Mouse (Mus musculus) heart, embryonic 11.5 days (tissue): ENCODE measurements around the gene D030056L22Rik. TPM values are rescaled to one million over a fixed set of nuclear protein-coding genes. Genes with fewer than 3 reads are reported as not detected.
A peak's percentile ranks its signal among the peaks of the same experiment; 100 is the strongest.
"Not testable (repeated sequence)": the region's sequence is repeated elsewhere in the genome, so short reads cannot be mapped to it uniquely, and the experiment has no call there.

Experiments used
- ATAC-seq: fragments of 200-750 bp; cut with Nextera tagmentation; replicated peaks from 2 replicates; pipeline ENCODE4 v1.8.0; 2017; ENCODE audit warnings: moderate library complexity; ENCODE audit not compliant: insufficient number of reproducible peaks, low FRiP score, low TSS enrichment
- H3K27ac ChIP-seq: fragments of 300-500 bp; sonication (generic); 2 replicates; pipeline ENCODE4 v1.5.1; 2014; ENCODE audit warnings: mild to moderate bottlenecking, low read depth, low read length
- H3K27me3 ChIP-seq: fragments of 300-500 bp; sonication (generic); 2 replicates; pipeline ENCODE4 v1.6.1; 2014; ENCODE audit warnings: mild to moderate bottlenecking, low read length, mixed read lengths; ENCODE audit not compliant: control insufficient read depth, insufficient read depth
- H3K36me3 ChIP-seq: fragments of 300-500 bp; sonication (generic); 2 replicates; pipeline ENCODE4 v1.6.1; 2014; ENCODE audit warnings: mild to moderate bottlenecking, low read length, moderate library complexity, mixed read lengths; ENCODE audit not compliant: control insufficient read depth, insufficient read depth
- H3K4me1 ChIP-seq: fragments of 300-500 bp; sonication (generic); 2 replicates; pipeline ENCODE4 v1.6.1; 2014; ENCODE audit warnings: low read length; ENCODE audit not compliant: control insufficient read depth, insufficient read depth
- H3K4me2 ChIP-seq: fragments of 300-500 bp; sonication (generic); 2 replicates; pipeline ENCODE4 v1.6.1; 2014; ENCODE audit warnings: mild to moderate bottlenecking, moderate library complexity
- H3K4me3 ChIP-seq: fragments of 300-500 bp; sonication (generic); 2 replicates; pipeline ENCODE4 v1.5.1; 2014; ENCODE audit warnings: low read depth, low read length
- H3K9ac ChIP-seq: fragments of 300-500 bp; sonication (generic); 2 replicates; pipeline ENCODE4 v1.6.1; 2014; ENCODE audit warnings: mild to moderate bottlenecking, low read depth, low read length, moderate library complexity
- H3K9me3 ChIP-seq: fragments of 300-500 bp; sonication (generic); replicated peaks from 2 replicates; pipeline ENCODE4 v1.6.1; 2016; ENCODE audit warnings: low read length; ENCODE audit not compliant: control insufficient read depth
- WGBS: fragments of 180-500 bp; shearing (Covaris S2); extraction: QIAGEN DNeasy Blood & Tissue Kit; methylation state at CpG from one replicate; pipeline ENCODE4 v1.1.7; 2014; ENCODE audit not compliant: insufficient replicate concordance; 5-methylcytosine and 5-hydroxymethylcytosine counted together
- polyA plus RNA-seq: library from polyadenylated mRNA; unstranded; fragments of >200 nt; fragmentation: Nextera tagmentation; extraction: Ambion mirVana; gene quantifications from 2 replicates; pipeline ENCODE4 v1.2.1, GENCODE M21; 2014

The D030056L22Rik gene
- polyA plus RNA-seq, 1 experiment from 2014 or later: 27.7 TPM

- ATAC-seq: peak; percentile 57
- Histone ChIP-seq H3K4me2 (peak overlapping the region; percentile 82), H3K27ac (peak overlapping the region; percentile 66), H3K4me1 (peaks cover 12% of the 10 kb centered on the region), H3K9ac (peak overlapping the region; percentile 90), H3K4me3 (peak overlapping the region; percentile 89)
- H3K36me3 ChIP-seq, H3K9me3 ChIP-seq, H3K27me3 ChIP-seq: not testable (repeated sequence)
- 0% methylated on average over 37 of the region's 46 CpGs for WGBS
Measured at GRCm38 (mm10) chr19:18713357-18713756, 364 bp downstream of the D030056L22Rik start.

DNA sequence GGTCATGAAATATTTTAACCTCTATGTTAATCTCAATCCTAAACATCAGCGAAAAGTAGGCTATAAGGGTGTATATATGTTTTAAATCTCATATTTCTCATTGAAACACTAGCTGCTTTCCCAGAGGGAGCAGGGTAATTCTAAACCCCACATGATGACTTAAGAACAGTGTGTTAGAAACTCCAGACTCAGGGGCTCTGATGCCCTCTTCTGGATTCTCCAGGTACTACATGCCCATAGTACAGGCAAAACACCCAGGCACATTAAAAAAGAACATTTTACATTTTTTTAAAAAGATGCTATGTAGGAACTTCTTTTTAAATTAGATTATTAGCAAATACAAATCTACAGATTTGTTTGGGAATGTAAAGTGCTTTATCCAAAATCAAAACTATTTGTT, 3.4 kb downstream of the D030056L22Rik start:
- H3K9me3 ChIP-seq: no peaks in the 10 kb centered on the region
- no peaks in the 10 kb centered on the region for H3K36me3 ChIP-seq
- no peaks in the 10 kb centered on the region for H3K27me3 ChIP-seq
- WGBS: 40% methylated on average over 1 of the region's 1 CpGs
- ATAC-seq: no peak
- no peak overlapping the region for H3K27ac ChIP-seq
- H3K9ac ChIP-seq: no peak overlapping the region
- no peak overlapping the region for H3K4me2 ChIP-seq
- no peak overlapping the region for H3K4me3 ChIP-seq
- peaks cover 12% of the 10 kb centered on the region for H3K4me1 ChIP-seq

- Histone ChIP-seq H3K4me3 (no peak overlapping the region), H3K9ac (no peak overlapping the region), H3K9me3 (no peaks in the 10 kb centered on the region), H3K27ac (no peak overlapping the region), H3K36me3 (no peaks in the 10 kb centered on the region), H3K27me3 (no peaks in the 10 kb centered on the region), H3K4me2 (no peak overlapping the region), H3K4me1 (peaks cover 3% of the 10 kb centered on the region; the same call in 1 of the 2 replicates)
- no peak for ATAC-seq
- 83% methylated on average over 3 of the region's 3 CpGs for WGBS
Measured at GRCm38 (mm10) chr19:18720337-18720736, 7.3 kb downstream of the D030056L22Rik start.

GRCm38 (mm10) chr19:18725186-18725585, 12.2 kb downstream of the D030056L22Rik start:
- no peak overlapping the region for H3K9ac ChIP-seq
- H3K27me3 ChIP-seq: no peaks in the 10 kb centered on the region
- ATAC-seq: no peak
- no peak overlapping the region for H3K27ac ChIP-seq
- H3K4me2 ChIP-seq: no peak overlapping the region
- 75% methylated on average over 2 of the region's 2 CpGs for WGBS
- H3K4me1 ChIP-seq: no peaks in the 10 kb centered on the region; the same call in 1 of the 2 replicates
- no peaks in the 10 kb centered on the region for H3K9me3 ChIP-seq
- no peaks in the 10 kb centered on the region for H3K36me3 ChIP-seq
- H3K4me3 ChIP-seq: no peak overlapping the region

- H3K4me2 ChIP-seq: no peak overlapping the region
- peaks cover 6% of the 10 kb centered on the region; the same call in 1 of the 2 replicates for H3K27me3 ChIP-seq
- H3K9ac ChIP-seq: no peak overlapping the region
- no peak for ATAC-seq
- H3K4me1 ChIP-seq: peaks cover 2% of the 10 kb centered on the region; the same call in 1 of the 2 replicates
- H3K9me3 ChIP-seq: no peaks in the 10 kb centered on the region
- no peaks in the 10 kb centered on the region for H3K36me3 ChIP-seq
- H3K27ac ChIP-seq: no peak overlapping the region
- no peak overlapping the region for H3K4me3 ChIP-seq
- WGBS: 52% methylated on average over 7 of the region's 7 CpGs
Measured at GRCm38 (mm10) chr19:18730255-18730654, 17.3 kb downstream of the D030056L22Rik start.

- Histone ChIP-seq H3K4me3 (no peak overlapping the region), H3K9me3 (no peaks in the 10 kb centered on the region), H3K4me2 (peak overlapping the region; percentile 19), H3K27ac (no peak overlapping the region), H3K9ac (no peak overlapping the region), H3K36me3 (no peaks in the 10 kb centered on the region), H3K27me3 (peaks cover 6% of the 10 kb centered on the region), H3K4me1 (peaks cover 2% of the 10 kb centered on the region; the same call in 1 of the 2 replicates)
- WGBS: 29% methylated on average over 7 of the region's 7 CpGs
- ATAC-seq: no peak
Measured at GRCm38 (mm10) chr19:18731077-18731476, 18.1 kb downstream of the D030056L22Rik start.

DNA sequence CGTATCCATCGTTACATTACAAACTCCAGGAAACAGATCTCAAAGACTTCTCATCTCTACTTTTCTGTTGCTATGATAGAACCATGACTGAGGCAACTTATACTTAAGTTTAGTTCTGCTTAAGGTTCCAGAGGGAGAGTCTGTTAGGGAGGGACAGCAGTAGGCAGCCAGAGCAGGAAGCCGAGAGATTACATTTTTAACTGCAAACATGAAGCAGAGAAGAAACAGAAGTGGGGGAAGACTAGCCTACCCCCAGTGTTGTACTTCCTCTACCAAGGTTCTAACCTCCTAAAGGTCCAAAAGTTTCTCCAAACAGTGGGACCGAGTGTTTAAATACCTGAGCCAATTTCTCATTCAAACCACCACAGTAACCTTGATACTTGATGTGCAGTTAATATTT, 22.9 kb downstream of the D030056L22Rik start:
- Histone ChIP-seq H3K4me1 (no peaks in the 10 kb centered on the region), H3K4me3 (no peak overlapping the region), H3K27me3 (peaks cover 6% of the 10 kb centered on the region), H3K27ac (no peak overlapping the region), H3K9ac (no peak overlapping the region), H3K4me2 (no peak overlapping the region), H3K9me3 (no peaks in the 10 kb centered on the region), H3K36me3 (no peaks in the 10 kb centered on the region)
- no peak for ATAC-seq
- 82% methylated on average over 4 of the region's 4 CpGs for WGBS

DNA sequence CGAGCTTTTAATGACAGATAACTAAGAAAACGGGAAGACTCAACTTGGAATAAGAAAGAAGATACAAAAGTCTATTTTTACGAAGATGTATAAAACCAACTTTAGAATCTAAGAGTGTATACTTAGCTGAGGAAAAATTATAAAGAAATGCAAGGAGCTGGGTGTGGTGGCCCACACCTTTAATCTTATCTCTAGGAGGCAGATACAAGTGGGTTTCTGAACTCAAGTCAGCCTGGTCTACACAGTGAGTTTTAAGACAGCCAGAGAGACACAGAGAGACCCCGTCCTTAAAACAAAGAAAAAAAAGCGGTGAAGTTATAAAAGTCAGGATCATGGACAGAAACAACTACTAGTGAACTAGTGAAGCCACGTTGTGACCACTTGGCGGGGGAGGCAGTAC, 26.2 kb downstream of the D030056L22Rik start:
- no peak overlapping the region for H3K4me2 ChIP-seq
- H3K9me3 ChIP-seq: no peaks in the 10 kb centered on the region

DNA sequence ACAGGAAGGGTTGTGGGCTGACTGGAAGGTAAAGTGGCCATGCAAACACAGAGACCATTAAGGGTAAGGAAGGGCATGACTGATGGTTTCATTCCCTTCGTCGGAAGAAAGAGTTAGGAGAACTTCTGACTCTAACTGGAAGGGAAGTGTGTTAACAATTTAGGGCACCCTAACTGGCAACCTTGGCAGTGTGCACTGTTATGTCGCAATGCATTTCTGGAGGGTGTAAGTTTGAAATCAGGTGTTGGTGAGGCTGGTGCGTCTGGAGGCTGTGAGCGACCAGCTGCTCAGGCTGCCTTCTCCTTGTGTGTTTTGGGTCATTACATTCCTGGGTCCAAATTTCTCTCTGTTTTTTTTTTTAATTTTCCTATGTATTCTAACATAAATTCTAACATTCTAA, 31.0 kb downstream of the D030056L22Rik start:
- Histone ChIP-seq H3K4me3 (no peak overlapping the region), H3K4me1 (no peaks in the 10 kb centered on the region), H3K36me3 (no peaks in the 10 kb centered on the region), H3K9me3 (no peaks in the 10 kb centered on the region), H3K4me2 (no peak overlapping the region), H3K27me3 (0 out of 2 replicates have a peak, but pooled peaks cover 3% of the 10 kb centered on the region), H3K27ac (no peak overlapping the region), H3K9ac (no peak overlapping the region)
- no peak for ATAC-seq
- 84% methylated on average over 5 of the region's 5 CpGs for WGBS

More for the DNA sequence above, 26.2 kb downstream of the D030056L22Rik start:
- no peak overlapping the region for H3K9ac ChIP-seq
- no peaks in the 10 kb centered on the region for H3K4me1 ChIP-seq
- ATAC-seq: no peak
- H3K27ac ChIP-seq: no peak overlapping the region
- 78% methylated on average over 7 of the region's 7 CpGs for WGBS
- H3K27me3 ChIP-seq: peaks cover 2% of the 10 kb centered on the region; the same call in 1 of the 2 replicates
- H3K36me3 ChIP-seq: no peaks in the 10 kb centered on the region
- H3K4me3 ChIP-seq: no peak overlapping the region
